Mouse (Mus musculus): ENCODE measurements around the gene Ndufa9.

Gene Ndufa9

DNA sequence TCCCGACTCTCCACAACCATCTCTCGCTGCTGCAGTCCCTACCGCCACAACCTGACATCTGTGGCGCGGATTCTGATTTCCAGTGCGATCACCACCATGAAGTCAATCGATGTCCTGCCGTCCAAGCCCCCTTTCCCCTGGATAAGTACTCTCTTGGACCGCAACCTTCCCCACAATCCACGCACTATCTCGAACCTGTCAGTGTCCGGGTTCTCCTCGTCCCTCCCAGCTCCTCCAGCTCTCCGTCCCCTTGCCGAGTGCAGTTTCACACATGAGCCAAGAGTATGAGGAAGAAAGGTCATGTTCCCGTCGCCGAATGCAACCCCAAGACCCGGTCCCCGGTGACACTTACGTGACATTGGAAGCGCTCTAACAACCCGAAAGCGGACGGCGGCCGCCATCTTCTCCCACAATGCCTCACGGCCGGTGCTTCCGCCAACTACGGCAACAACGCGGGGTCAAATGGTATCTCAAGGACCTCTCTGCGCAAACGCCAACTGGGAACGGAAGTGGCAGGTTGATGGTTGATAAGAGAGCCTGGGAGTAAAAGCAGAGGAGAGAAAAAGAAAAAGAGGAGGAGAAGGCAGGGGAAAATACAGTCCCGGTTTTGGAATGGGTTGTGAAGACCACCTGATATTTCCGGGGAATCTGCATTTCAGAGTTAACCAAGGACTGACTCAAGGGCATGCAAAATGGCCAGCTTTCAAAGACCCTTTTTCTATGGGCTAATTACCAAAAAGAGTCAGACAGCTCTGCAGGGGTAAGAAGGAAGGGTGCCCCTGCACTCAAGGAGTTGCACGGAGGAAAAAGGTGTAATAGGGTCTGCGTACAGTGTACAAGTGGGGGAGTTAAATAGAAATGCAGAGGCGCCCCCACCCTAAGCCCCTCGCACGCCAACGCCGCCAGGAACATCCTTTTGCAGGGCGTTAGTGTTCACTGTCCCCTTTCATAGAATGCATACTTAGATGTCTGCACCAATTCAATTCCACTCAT lies at the start of gene Ndufa9:
TSS of gene Ndufa9 (minus strand) at position 425 of the 993 bp plus-strand sequence.
- DNase-seq (ENCODE audit: low read depth in 2 of 2, low spot score in 2 of 2) = peak; percentile 89 to 94

DNA sequence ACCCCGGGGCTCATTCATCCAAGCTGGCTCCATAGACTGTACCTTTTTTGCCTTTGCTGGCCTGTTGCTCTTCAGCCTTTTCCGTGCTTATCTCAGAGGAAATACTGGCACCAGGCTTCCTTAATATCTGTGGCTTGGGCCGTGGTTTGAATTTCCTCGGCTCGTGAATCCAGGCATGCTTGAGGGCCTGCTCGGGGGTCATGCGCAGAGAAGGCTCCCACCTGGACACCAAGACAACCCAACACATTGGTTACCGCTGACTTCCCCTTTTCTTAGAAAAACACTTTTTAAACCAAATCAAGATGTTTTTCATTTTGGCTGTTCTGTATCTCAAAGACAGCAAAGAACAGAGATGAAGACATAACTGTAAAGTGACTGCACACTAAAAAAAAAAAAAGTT lies 28.2 kb upstream of the Ndufa9 start:
- no peak for DNase-seq (ENCODE audit: low read depth in 2 of 2, low spot score in 2 of 2)

DNA sequence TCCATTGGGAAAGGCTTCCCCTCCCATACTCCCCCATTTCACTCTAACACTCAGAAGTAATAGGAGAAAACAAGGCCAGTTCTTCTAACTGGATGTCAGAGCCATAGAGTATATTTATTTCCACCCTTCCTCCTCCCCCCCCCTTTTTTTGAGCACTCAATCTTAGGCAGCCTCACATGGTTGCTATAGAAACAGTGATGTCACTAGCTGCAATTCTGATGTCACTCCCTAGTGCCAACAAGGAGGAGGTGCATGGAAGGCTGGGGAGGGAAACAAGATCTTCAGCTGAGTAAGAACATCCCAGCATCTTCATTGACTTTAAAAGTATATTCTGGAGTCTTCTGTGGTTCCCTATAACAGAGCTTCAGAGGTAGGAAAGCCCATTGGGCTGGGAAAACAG lies 3.9 kb upstream of the Ndufa9 start, which contains the start of gene Akap3:
TSS of gene Akap3 (plus strand) at position 218 of the 400 bp plus-strand sequence.
- DNase-seq (ENCODE audit: low read depth in 2 of 2, low spot score in 2 of 2) = no peak

DNA sequence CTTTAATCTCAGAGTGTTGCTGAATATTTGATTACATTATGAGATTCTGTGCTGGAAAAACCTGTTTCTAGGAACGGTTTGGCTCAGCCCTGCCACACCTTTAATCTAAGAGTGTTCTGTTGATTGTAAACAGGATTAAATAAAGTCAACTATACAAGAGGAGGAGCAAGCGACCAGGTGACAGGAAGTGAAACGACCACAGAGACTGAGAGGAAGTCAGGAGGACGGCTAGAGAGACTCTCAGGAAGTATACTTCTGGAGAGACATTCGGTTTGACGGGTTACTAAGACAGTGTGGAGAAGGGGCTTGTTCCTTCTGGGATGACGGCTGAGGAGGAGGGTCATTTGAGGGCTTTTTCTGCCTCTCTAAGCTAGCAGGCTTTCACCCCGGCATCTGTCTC lies 12.3 kb downstream of the Ndufa9 start:
- no peak for DNase-seq (ENCODE audit: low read depth in 2 of 2, low spot score in 2 of 2)

DNA sequence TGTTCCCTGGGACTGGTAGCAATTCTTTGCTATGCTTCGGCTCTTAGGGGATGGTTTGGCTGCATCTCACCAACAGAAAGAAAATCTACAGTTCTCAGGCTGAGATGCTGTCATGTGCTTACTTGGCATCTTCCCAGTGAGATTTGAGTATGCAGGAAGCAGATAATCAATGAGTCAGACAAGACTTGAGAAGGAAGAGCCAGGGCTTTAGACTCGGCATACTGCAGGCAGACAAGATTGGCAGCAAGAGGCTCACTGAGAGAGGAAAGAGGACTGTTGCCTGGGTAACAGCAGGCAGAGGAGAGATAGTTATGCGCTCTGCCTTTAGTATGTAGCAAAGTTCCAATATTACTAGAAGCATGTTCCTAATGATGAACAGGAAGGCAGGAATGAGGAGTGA lies 25.8 kb downstream of the Ndufa9 start:
- DNase-seq (ENCODE audit: low read depth in 2 of 2, low spot score in 2 of 2) = no peak

DNA sequence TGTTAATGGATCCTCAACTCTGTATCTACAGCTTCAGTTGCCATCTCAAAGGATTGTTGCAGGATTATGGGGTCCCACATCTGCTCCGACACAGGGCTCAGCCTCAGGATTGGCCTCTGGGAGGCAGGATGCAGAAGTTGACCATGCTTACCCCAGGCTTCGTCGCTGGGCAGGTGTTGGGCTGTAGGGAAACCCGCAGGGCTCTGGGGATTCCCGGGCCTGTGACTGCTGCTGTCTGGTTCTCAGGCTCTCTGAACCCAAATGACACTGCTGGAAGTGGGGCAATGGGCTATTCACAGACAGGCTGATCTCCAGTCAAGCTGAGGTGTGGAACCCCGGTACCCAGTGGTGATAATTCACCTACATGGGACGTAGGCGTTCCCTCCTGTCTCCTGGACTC lies 32.6 kb downstream of the Ndufa9 start:
- no peak for DNase-seq (ENCODE audit: low read depth in 2 of 2, low spot score in 2 of 2)

DNA sequence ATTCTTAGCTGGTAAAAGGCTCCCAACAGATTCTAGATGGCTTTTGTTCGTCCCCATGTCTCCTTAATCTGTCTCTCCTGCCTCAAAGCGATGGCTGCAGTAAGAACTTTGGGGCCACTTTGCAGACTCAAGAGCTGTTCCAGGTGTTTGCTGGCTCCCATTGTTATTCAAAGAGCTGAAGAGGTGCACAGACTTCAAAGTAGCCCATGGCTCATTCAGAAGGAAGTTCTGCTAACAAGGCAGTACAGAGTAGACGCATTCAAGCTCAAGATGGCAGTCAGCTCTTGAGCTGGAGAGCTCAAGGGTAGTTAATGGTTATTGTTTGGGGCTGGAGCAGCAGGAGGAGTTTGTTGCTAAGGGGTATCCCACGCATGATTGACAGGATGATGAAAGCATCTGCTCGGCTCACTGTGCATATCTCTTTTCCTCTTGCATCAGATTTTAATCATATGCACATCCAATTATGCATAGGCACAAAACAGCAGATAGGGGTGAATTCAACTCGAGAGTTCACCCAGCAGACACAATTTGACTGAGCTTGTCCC lies 33.7 kb downstream of the Ndufa9 start:
- DNase-seq (ENCODE audit: low read depth in 2 of 2, low spot score in 2 of 2) = no peak

DNA sequence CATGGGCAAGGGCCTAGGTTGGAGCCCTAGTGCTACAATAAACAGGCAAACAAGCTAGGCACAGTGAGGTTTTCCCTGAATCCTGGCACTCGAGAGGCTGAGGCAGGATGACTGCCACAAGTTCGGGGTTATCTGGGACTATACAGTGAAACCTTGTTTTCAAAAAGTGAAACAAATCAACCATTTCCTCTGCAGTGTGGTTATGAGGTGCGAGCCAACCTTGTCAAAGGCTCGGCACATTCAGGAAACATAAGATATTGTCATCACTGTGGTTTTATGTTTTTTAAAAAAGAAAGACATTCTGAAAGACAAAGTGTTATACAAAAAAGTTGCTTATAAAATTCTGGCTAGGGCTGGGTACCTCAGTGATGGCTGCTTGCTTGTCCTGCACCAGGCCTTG lies 37.5 kb downstream of the Ndufa9 start:
- peak; percentile 35 to 56 for DNase-seq (ENCODE audit: low read depth in 2 of 2, low spot score in 2 of 2)

DNA sequence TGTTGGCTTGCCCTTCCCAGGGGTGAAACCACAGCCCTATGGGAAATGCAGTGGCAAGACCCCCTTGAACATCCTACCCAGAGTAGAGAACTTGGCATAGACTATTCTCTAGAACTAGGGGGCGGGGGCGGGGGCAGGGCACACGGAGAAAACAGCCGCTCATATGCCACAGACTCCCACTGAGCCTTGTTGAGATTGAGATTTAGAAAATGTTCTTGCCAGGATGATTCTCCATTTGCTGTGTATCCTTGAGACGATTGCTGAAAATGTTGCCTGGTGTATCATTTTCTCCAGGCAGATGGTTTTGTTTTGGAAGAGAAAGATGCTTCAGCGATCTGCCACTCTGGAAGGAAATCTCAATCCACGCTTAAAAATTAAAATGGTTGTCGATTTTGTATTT lies 40.4 kb downstream of the Ndufa9 start:
- DNase-seq (ENCODE audit: low read depth in 2 of 2, low spot score in 2 of 2) = no peak

DNA sequence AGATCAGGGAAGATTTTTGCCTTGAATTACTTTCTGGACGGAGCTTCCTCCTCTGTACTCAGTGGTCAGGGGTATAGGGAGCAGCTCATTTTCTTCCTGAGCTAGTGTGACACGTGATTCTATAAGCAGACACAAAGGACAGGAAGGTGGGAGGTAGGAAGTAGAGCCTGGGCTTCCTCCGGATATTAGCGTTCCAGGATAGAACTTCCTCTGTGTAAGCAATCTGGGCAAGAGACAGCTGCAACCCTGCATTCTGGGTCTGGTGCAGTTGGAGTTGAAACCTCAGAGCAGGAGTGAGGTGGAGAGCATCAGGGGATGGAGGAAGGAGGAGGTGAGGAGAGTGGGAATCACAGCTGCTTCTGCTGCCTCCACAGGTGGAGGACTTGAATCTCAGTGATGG lies 40.8 kb downstream of the Ndufa9 start:
- peak in 1 of 2 experiments; percentile 11 for DNase-seq (ENCODE audit: low read depth in 2 of 2, low spot score in 2 of 2)

DNA sequence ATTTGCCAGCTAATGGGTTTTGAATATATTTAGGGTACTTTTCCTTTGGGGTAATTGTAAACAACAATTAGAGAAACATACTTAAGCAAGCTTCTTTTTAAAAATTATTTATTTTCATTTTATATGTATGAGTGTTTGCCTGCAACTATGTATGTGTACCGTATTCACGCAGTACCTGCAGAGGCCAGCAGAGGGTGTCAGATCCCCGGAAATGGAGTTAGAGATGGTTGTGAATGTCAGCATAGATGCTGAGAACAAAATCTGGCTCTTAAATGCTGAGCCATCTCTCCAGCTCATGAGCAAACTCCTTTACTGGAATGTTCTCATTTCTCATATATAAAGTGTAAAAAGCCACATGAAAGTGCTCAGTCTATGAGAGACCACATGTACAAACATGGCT lies 42.2 kb downstream of the Ndufa9 start:
- DNase-seq (ENCODE audit: low read depth in 2 of 2, low spot score in 2 of 2) = peak; percentile 54 to 66

DNA sequence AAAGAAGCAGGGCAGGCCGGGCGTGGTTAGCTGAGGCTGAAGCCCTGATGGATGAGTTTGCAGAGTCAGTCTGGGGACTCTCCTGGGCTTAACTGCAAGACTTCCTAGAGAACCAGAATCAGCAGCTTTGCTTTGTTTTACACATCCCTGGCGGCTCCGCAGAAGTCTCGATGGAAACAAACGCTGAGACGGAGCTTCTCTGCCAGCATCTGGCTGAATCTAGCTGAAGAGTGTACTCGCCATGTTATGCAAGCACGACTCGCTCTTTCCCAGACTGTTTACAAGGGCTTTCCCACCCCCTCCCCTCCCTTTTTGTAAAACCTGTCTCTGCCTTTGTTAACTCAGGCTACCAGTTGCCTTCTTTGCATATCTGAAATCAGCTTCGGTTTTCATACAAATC lies 46.0 kb downstream of the Ndufa9 start:
- DNase-seq (ENCODE audit: low read depth in 2 of 2, low spot score in 2 of 2) = no peak

DNA sequence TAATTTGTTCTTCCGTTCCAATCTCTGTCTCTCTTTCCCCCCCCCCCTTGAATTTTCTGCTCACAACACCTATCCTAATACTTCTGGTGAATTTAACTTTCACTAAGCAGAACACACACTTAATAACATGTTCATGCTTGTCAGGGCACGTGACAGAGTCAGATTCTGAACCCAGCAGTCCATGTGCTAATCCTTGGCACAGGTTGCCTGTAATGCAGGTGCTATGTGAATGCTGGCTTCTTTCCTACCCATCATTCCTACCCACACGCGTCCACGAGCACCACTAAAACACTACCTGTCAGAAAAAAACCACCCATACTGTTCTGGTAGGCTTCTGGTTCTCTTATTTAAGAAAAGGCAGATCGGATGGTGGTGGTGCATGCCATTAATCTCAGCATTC lies 54.2 kb downstream of the Ndufa9 start:
- no peak for DNase-seq (ENCODE audit: low read depth in 2 of 2, low spot score in 2 of 2)

DNA sequence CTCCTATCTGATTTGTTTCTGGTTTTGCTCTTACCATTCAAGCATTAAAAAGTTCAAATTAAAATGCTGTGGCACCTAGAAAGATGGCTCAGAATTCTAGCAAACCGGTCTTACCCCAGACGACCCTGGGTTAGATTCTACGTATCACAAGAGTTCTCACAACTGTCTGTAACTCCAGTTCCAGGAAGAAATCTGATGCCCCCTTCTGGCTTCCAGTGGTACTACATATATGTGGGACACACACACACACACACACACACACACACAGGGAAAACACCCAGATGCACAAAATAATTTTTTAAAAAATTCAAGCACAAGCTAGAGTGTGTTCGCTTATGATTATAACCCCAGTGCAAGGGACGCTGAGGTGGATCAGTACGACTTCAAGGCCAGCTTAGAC lies 55.2 kb downstream of the Ndufa9 start:
- no peak for DNase-seq (ENCODE audit: low read depth in 2 of 2, low spot score in 2 of 2)

DNA sequence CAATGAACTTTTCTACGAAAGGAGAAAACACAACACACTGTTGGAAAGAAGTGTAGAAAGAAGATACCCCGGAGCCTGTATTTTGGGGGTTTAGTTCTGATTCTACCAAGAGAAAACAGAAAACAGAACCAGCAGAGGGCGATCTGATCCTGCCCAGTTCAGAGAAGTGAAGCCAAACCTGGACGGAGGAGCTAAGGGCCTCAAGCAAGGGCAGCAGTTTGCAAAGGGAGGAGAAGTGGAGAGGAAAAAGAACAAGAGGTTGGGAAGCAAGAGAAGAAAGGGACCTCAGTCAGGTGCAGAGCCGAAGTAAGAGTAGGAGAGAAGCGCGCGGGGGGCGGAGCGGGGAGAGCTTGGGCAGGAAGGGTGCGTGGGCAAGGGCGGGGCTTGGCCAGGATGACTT lies 57.0 kb downstream of the Ndufa9 start:
- DNase-seq (ENCODE audit: low read depth in 2 of 2, low spot score in 2 of 2) = peak; percentile 41 to 62

DNA sequence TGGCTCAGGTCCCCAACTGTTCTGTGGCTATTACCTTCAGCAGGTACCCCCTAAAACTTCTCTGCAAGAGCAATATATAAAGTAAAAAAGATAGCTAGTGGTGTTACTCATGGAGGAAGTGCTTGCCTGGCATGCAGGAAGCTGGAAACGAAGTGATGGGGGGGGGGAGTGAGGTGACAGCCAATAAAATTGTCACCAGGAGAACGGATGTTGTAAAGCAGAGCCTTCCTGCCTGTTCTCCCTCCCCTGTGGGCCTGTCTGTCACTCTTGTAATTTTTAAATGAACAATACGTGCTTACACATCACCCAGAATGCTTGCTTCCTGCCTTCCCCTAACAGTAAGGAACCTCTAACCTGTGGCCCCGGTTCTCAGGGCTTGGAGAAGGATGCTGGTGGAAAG lies 57.4 kb downstream of the Ndufa9 start:
- DNase-seq (ENCODE audit: low read depth in 2 of 2, low spot score in 2 of 2) = peak in 1 of 2 experiments; percentile 15

DNA sequence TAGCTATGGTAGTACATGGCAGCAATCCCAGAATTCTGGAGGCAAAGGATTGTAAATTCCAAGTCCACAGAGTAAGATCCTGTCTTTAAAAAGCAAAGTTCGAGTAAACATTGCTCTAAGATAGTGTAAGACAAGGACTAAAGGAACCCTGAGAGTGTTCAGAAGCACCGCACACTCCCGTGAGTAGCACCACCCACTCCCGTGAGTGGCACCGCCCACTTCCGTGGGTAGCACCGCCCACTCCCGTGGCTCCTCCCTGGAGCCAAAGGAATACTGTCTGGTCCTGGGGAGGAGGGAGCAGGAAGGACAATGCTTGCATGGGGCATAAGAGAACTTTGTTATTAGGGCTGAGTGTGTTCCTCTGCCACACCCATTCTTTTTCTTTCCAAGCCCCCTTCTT lies 60.1 kb downstream of the Ndufa9 start:
- no peak for DNase-seq (ENCODE audit: low read depth in 2 of 2, low spot score in 2 of 2)

DNA sequence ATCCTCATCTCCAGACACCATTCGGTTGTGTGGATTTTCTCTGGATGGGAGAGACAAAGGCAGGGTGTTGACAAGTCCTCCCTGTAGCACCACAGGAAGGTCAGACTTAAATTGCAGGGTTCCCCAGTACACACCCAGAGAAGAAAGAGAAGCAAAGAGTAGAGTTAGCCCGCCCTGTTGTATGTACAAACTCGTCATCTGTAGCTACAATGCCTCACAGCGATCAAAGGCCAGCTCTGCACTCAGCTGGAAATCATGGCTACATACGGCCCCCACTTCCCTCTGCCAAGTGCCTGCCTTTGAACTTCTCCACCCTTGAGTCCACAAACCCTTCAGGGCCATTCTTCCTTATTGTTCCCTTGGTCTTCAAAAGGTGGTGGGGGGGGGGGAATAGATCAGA lies 64.7 kb downstream of the Ndufa9 start:
- no peak for DNase-seq (ENCODE audit: low read depth in 2 of 2, low spot score in 2 of 2)

DNA sequence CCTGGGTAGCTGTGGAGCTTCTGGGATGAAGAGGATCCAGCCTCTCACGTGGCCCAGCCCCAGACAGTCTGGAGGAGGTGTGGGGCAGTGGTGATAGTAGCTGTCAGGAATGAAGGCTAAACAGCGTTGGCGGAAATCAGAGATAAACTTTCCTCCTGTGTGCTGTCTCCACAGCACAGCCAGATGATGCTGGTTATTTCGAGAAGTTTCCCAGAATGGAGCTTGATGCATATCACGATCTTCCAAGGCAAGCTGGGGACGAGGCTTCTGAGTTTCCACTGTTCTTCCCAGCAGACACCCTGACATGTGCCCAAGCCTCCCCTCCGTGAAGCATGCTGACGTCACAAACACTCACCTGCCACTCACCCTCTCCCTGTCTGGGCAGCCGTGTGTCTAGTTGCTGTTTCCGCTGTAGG lies 65.3 kb downstream of the Ndufa9 start:
- no peak for DNase-seq (ENCODE audit: low read depth in 2 of 2, low spot score in 2 of 2)

DNA sequence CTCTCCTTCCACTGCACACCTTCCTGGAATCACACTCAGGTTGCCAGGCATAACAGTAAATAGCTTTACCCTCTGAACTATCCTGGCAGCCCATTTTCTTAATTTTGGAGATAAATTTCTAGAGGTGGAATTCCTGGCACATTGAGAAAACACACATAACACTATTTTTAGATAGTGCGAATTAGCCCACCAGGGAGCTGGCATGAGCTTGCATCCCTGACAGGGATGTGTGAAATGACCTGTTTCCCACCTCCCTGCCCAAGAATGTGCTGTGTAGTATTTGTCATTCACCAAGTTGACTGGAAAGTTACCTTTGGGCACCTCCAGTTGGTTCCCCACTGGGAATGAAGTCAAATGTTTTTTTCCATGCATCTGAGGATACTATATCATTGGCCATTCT lies 65.9 kb downstream of the Ndufa9 start:
- DNase-seq (ENCODE audit: low read depth in 2 of 2, low spot score in 2 of 2) = no peak

DNA sequence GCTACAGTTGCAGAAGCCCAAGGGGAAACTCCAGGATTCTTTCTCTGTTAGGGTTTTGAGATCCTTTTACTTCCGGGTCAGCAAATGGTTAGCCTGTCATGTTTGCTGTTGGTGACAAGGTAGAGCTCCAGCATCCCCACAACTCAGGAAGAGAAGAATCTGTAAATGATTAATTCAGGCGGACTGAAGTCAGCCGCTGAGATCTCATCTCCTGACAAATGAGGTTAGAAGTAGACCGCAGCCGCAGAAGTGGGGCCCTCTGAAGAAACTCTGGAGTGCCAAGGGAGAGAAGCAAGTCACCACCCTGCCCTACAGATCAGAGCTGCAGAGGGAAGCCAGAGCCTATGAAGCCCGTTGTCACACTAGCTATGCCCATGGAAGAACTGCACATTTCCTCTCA lies 71.0 kb downstream of the Ndufa9 start:
- DNase-seq (ENCODE audit: low read depth in 2 of 2, low spot score in 2 of 2) = no peak

DNA sequence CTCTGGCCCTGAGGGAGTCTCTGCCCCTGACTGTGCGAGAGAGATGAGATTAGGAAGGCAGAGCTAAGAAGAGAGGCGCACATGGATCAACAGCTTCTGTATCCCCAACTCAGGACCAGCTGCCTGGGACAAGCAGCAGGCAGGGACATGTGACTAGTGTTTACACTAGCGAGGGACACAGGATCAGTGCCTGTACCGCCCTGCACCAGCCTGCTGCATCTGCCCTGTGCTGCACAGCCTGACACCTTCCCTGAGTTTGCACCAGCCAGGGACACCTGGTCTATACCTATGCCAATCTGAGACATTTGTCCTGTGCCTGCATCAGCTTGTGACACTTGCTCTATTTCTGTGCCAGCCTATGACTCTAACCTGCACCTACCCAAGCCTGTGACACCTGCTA lies 75.1 kb downstream of the Ndufa9 start:
- DNase-seq (ENCODE audit: low read depth in 2 of 2, low spot score in 2 of 2) = no peak

DNA sequence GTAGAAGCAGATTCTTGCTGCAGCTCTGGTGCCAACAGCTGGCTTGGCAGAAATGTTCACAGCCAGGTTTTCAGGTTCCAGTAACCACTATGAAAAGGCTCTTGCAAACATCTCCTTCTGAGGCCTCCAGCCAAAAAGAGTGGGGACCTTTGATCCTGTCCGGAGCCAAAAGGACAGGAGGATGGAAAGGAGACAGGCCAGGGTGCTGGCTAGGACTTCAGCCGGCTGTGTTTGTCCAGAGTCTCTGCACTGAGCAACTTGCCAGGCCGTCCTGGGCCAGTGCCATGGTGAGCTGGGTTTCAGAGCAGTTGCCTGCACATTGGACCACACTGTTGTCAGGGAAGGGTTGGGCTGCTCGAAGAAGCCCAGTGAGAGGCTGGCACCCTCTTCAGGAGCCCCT lies 76.6 kb downstream of the Ndufa9 start:
- DNase-seq (ENCODE audit: low read depth in 2 of 2, low spot score in 2 of 2) = no peak

Measured in CD8-positive naive resting alpha-beta T cell, adult 2 months (primary cell).